Mouse (Mus musculus): ENCODE data around the gene BC055324.

DNA sequence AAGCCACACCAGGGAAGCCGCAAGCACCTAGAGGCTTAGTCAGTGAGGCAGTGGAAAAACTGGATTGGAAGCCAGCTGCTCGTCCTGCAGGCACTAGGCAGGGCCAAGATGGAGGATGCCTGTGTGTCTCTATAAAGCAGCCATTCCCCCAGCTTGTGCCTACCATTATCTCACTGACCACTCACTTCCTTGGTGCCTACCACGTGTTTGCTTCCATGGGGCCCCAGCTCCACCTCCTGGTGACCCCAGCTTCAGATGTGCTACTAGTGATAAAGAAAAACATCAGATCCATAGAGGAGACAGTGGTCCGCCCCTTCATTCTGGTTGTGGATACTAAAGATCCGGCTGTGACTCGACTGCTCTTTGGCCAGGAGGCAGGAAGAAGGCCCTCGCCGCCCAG is 62.8 kb downstream of the BC055324 start:
- TF ChIP-seq CTCF (IDR thresholded peaks at IDR 0.05 in 2 of 3, conservative IDR thresholded peaks at IDR 0.05 in 1 of 3; ENCODE audit: control insufficient read depth in 1 of 3, insufficient read depth in 1 of 3, low read depth in 2 of 3, low read length in 3 of 3, poor library complexity in 1 of 3, severe bottlenecking in 1 of 3) (no peak), POLR2A (IDR thresholded peaks at IDR 0.05; ENCODE audit: control insufficient read depth in 1 of 2, insufficient read depth in 1 of 2, low read depth in 1 of 2, low read length in 2 of 2, poor library complexity in 1 of 2) (no peak), EP300 (IDR thresholded peaks at IDR 0.05; ENCODE audit: low read depth in 1 of 2, low read length in 2 of 2) (no peak), GABPA (IDR thresholded peaks at IDR 0.05; ENCODE audit: low read depth, low read length) (no peak), ZMIZ1 (IDR thresholded peaks at IDR 0.05; ENCODE audit: low read depth, low read length) (no peak), ZC3H11A (IDR thresholded peaks at IDR 0.05; ENCODE audit: low read depth, low read length) (no peak), TBP (IDR thresholded peaks at IDR 0.05; ENCODE audit: low read depth, low read length) (no peak), USF2 (IDR thresholded peaks at IDR 0.05; ENCODE audit: borderline replicate concordance in 1 of 2, insufficient read depth in 1 of 2, low read depth in 1 of 2, low read length in 2 of 2) (no peak), HCFC1 (IDR thresholded peaks at IDR 0.05; ENCODE audit: low read depth, low read length) (no peak), MYC (IDR thresholded peaks at IDR 0.05; ENCODE audit: low read depth, low read length) (0 out of 2 replicates have a peak, but pooled peaks have one; percentile 32), CHD1 (IDR thresholded peaks at IDR 0.05; ENCODE audit: low read depth, low read length) (no peak)

Measured in MEL (cell line).